Mouse (Mus musculus) E14TG2a.4 (cell line): Measurements from ENCODE around the gene Asf1b.

Experiments
- H3K27me3 ChIP-seq: 2 replicates; pipeline ENCODE4 v1.6.1; 2014; ENCODE audit warnings: low read length, control low read depth; ENCODE audit not compliant: insufficient read depth
- H3K36me3 ChIP-seq: 2 replicates; pipeline ENCODE4 v1.6.1; 2014; ENCODE audit warnings: low read length, control low read depth; ENCODE audit not compliant: insufficient read depth
- H3K4me1 ChIP-seq: replicated peaks from 2 replicates; pipeline ENCODE4 v1.6.1; 2014; ENCODE audit warnings: low read depth, low read length, control low read depth
- H3K4me3 ChIP-seq: replicated peaks from 2 replicates; pipeline ENCODE4 v1.5.1; 2014; ENCODE audit warnings: mild to moderate bottlenecking, low read length
- H3K9me3 ChIP-seq: 2 replicates; pipeline ENCODE4 v1.6.1; 2014; ENCODE audit warnings: low read length, control low read depth
- CTCF ChIP-seq: conservative IDR thresholded peaks from 2 replicates; pipeline ENCODE4 v1.5.1; 2014; ENCODE audit warnings: low read length
- NANOG ChIP-seq: IDR thresholded peaks from 2 replicates; pipeline ENCODE4 v1.6.1; 2014; ENCODE audit warnings: borderline replicate concordance, low read length, mixed read lengths
- POU5F1 ChIP-seq: IDR thresholded peaks from 2 replicates; pipeline ENCODE4 v1.6.1; 2014; ENCODE audit warnings: low read length, borderline replicate concordance

The Asf1b gene

DNA sequence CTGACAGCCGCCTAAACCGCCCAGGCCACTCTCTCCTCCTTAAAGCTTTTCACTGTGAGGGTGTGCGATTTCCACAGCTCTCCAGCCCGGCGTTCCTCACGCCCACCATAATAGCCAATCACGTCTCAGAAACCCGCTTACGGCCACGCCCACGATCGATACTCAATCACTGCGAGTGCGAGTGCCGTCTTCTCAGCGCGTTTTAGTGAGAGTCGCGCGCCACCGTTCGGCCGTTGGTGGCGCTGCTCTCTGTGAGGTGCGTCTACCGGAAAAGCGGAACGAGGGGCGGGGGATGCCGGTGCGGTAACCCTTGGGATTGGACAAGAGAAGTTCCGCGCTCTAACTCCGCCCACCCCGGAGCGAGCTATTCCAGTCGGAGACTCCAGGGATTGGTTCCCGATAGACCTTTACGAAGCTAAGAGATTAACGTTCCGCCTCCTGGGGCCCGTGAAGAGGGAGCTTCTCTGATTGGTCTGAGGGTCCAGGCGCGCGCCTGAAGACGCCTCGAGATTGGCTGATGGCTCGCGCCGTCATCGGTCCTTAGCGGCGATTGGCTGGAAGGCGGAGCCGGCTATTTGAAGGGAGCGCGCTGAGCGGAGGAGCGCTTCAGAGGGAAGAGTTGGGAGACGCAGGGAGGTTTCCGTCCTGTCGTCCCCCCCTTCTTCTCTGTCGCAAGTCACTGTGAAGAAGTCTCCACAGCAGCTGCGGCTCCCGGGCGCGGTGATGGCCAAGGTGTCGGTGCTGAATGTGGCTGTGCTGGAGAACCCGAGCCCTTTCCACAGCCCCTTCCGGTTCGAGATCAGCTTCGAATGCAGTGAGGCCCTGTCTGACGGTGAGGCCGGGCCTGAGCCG lies at the start of gene Asf1b, which contains the start of gene Gm10644:
TSS of gene Asf1b (plus strand) at position 402 of the 852 bp plus-strand sequence.
TSS of gene Gm10644 (minus strand) at position 100 of the 852 bp plus-strand sequence.
- TF ChIP-seq CTCF (peak; percentile 25; the same call in 1 of the 2 replicates), NANOG (no peak), POU5F1 (no peak)
- Histone ChIP-seq H3K36me3 (peaks cover 24% of the 10 kb centered on the region), H3K9me3 (no peaks in the 10 kb centered on the region), H3K4me1 (peaks cover 24% of the 10 kb centered on the region), H3K27me3 (no peaks in the 10 kb centered on the region; the same call in 1 of the 2 replicates), H3K4me3 (peak within 1 kb of the TSS; percentile 92)

DNA sequence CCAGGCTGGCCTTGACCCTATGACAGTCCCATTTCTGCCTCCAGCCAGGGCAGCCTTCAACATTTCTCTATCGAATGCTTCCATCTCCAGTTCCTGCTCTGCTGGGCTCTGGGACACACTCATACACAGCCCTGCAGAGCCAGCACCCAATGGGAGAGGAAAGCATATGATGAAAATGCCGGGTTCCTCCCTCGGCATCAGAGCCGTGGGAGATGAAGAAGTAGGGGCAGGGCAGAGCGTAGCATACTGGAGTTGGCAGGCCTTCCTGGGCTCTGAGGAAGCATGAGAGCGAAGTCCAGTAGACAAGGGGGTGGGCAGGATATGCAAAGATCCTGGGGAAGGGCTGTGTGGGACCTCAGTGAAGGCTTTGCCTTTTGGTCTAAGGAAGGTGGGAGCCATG lies 46.7 kb upstream of the Asf1b start:
- Histone ChIP-seq H3K36me3 (peaks cover 88% of the 10 kb centered on the region), H3K4me1 (peaks cover 72% of the 10 kb centered on the region), H3K27me3 (no peaks in the 10 kb centered on the region), H3K4me3 (no peak overlapping the region), H3K9me3 (peaks cover 16% of the 10 kb centered on the region)
- TF ChIP-seq NANOG (no peak), POU5F1 (no peak), CTCF (no peak)

DNA sequence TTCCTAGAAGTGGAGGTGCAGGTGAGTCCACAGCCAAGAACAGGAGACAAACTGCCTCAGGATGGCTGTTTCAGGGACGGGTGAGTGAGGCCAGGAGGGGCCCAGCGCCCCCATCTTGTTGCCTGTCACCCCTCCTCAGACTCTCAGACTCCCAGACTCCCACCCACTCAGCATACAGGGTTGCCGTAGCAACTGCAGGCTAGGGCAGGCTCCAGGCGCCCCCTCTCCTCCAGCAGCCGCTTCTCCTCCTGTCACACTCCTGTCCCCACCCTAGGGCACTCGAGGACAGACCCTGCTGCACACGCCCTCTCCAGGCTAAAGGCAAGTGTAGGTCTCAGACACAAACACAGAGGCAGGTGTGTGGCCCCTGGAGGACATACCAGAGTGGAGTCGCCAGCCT lies 46.0 kb upstream of the Asf1b start:
- TF ChIP-seq CTCF (no peak), NANOG (no peak), POU5F1 (no peak)
- Histone ChIP-seq H3K27me3 (no peaks in the 10 kb centered on the region), H3K4me1 (peaks cover 72% of the 10 kb centered on the region), H3K9me3 (peaks cover 16% of the 10 kb centered on the region), H3K36me3 (peaks cover 83% of the 10 kb centered on the region), H3K4me3 (no peak overlapping the region)

DNA sequence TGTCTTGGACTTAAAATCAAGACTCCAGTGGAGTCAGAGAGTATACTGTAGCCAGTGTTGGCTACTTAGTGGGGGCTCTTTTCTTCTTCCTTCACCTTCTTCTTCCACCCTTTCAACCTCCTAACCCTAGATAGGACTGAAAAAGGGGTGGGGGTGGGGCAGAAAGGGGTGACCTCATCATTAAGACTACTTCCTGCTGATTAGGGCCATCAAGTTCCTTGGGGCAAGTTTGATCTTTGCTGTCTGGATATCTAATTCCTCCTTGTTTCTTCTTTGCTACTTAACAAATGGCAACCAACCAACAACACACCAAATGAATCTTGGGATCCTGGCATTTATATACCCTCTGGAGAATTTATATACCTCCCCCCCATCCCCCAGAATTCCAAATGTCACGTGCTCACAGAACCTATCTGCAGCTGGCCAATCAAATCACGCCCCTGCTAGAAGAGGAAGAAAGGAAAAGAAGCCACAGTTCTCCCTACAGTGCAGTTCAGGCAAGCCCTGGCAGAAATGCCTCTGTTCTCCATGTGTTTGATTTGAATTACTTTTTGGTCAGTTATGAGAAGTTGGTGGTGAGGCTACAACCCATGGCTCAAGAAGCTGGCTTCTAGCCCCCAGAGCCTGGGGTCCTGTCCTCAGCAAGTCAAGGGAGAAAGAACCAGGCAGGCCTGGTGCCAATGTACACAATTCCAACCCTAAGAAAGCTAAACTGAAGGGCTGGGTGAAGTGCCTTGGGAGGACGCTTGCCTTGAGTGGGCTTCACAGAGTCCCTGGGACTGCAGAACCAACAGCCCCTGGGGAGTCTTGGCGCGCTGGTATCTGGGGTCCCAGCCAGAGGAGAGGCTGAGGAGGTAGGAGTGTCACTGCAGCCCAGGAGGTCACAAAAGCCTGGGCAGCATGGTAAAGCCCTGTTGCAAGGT lies 43.2 kb upstream of the Asf1b start:
- TF ChIP-seq CTCF: no peak
- no peak for TF ChIP-seq POU5F1
- no peak for TF ChIP-seq NANOG
- H3K9me3 ChIP-seq: peaks cover 11% of the 10 kb centered on the region
- peaks cover 85% of the 10 kb centered on the region for H3K36me3 ChIP-seq
- no peaks in the 10 kb centered on the region for H3K27me3 ChIP-seq
- H3K4me1 ChIP-seq: peaks cover 83% of the 10 kb centered on the region
- no peak overlapping the region for H3K4me3 ChIP-seq

DNA sequence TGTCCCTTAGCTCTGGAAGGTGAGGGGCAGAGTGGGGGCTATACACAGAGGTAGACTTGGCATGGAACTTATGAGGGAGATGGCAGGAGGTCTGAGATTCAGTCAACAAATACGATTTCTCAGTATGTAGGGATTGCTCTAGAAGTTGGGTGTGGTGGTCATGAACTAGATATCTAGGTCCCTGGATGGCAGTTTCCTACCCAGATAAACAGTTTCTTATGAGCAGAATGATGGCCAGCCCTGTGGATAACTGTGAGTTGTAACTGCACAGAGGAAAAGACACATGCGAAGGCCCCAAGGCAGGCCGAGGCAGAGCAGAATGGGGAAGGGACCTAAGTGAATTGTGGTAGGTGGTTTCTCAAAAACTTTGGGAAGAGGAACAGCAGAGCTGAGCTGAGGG lies 41.1 kb upstream of the Asf1b start:
- Histone ChIP-seq H3K4me1 (peaks cover 96% of the 10 kb centered on the region), H3K27me3 (no peaks in the 10 kb centered on the region), H3K9me3 (no peaks in the 10 kb centered on the region), H3K36me3 (peaks cover 87% of the 10 kb centered on the region), H3K4me3 (no peak overlapping the region)
- no peak for TF ChIP-seq POU5F1
- no peak for TF ChIP-seq CTCF
- no peak for TF ChIP-seq NANOG

DNA sequence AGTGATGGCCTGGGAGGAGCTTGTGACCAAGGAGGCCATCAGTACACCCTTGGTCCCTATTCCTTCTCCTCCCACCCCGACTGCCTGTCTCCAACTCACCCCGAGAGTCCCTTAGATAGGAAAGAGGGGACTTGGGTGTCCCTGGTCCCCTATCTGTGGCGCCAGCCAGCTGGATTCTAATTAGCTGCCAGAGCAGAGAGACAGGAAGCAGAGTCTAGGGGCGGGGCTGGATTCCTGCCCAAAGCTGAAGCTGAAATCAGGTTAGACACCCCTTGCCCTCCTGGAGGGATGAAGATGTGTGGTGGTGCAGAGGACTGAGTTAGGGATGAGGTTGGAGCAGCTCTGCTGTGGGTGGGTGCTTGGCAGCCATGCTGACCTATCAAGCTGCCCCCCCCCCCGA lies 40.4 kb upstream of the Asf1b start:
- Histone ChIP-seq H3K9me3 (no peaks in the 10 kb centered on the region), H3K4me1 (peaks cover 95% of the 10 kb centered on the region), H3K27me3 (no peaks in the 10 kb centered on the region), H3K36me3 (peaks cover 87% of the 10 kb centered on the region), H3K4me3 (no peak overlapping the region)
- TF ChIP-seq POU5F1 (no peak), NANOG (no peak)

DNA sequence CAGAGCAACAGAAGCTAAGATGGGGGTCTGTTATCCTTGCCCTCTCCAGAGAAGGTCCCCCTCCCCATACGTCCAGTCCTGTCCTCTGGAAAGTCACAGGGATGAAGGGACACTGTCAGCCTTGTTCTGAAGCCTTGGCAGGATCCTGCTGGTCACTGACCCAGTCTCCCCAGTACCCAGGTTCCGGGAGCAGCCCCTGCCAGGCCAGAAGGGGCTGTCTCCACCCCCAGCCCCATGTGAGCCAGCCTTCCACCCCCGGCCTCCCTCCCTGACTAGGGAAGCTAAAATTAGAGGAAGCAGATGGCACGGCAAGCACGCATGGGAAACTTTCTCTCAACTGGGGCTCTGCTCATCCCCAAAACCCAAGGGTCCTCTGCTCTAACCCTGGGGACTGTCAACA lies 39.3 kb upstream of the Asf1b start:
- H3K36me3 ChIP-seq: peaks cover 92% of the 10 kb centered on the region
- H3K4me1 ChIP-seq: peaks cover 89% of the 10 kb centered on the region
- H3K9me3 ChIP-seq: no peaks in the 10 kb centered on the region
- TF ChIP-seq NANOG: no peak
- TF ChIP-seq CTCF: no peak
- no peak for TF ChIP-seq POU5F1
- no peak overlapping the region for H3K4me3 ChIP-seq
- H3K27me3 ChIP-seq: no peaks in the 10 kb centered on the region

DNA sequence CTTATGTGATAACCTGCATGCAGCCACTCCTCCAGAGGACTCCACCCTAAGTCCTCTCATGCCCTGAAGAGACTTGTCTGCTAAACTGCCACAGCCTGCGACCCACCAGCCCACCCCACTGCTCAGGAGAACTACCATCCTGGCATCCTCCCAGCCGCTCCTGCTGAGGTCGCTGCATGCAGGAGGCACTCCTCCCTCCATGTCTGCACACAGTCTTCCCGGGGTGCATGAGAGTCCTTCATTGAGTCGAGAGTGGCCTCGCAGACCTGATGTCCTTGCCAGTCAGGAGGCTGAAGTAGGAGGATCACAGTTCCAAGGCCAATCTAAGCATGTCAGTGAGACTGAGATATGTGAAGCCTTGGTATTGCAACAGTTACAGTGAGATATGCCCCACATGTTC lies 37.7 kb upstream of the Asf1b start:
- Histone ChIP-seq H3K9me3 (no peaks in the 10 kb centered on the region), H3K36me3 (peaks cover 93% of the 10 kb centered on the region), H3K4me1 (peaks cover 83% of the 10 kb centered on the region), H3K4me3 (no peak overlapping the region), H3K27me3 (no peaks in the 10 kb centered on the region)
- TF ChIP-seq CTCF (no peak), NANOG (no peak), POU5F1 (no peak)

DNA sequence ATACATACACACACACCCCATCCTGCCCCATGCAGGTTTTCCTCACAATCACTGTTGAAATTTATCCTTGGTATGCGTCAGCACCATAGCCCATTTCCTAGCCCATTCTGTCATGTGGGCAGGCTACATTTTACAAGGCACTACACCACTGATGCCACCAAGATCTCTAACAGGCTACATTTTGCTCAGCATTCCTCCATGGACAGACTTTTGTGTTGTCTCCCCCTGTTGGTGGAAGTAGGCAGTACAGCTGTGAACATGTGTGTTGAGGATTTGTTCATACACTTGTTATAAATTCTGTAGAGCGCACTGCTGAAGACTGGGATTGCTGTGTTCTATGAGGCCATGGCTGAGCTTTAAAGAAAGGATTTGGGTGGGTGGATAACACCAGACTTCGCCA lies 33.7 kb upstream of the Asf1b start:
- Histone ChIP-seq H3K9me3 (no peaks in the 10 kb centered on the region), H3K4me1 (peaks cover 79% of the 10 kb centered on the region), H3K4me3 (no peak overlapping the region), H3K27me3 (no peaks in the 10 kb centered on the region), H3K36me3 (peaks cover 98% of the 10 kb centered on the region)
- no peak for TF ChIP-seq NANOG
- no peak for TF ChIP-seq POU5F1
- TF ChIP-seq CTCF: peak; percentile 92
